Mouse (Mus musculus): ENCODE data around the gene Gm14401.
"Not testable (repeated sequence)": the region's sequence is repeated elsewhere in the genome, so short reads cannot be mapped to it uniquely, and the experiment has no call there.

Gene Gm14401

GRCm38 (mm10) chr2:177073432-177074423 is at the start of gene Gm14401:
Gene Gm14401, plus strand, starts transcription at chr2:177074320.
- not testable (repeated sequence) for ATAC-seq (ENCODE audit: insufficient number of reproducible peaks, low FRiP score, low TSS enrichment)

GRCm38 (mm10) chr2:177072807-177073206 is 1.3 kb upstream of the Gm14401 start:
- not testable (repeated sequence) for ATAC-seq (ENCODE audit: insufficient number of reproducible peaks, low FRiP score, low TSS enrichment)

GRCm38 (mm10) chr2:177075015-177075414 is 895 bp downstream of the Gm14401 start:
- not testable (repeated sequence) for ATAC-seq (ENCODE audit: insufficient number of reproducible peaks, low FRiP score, low TSS enrichment)

GRCm38 (mm10) chr2:177079866-177080265 is 5.7 kb downstream of the Gm14401 start:
- not testable (repeated sequence) for ATAC-seq (ENCODE audit: insufficient number of reproducible peaks, low FRiP score, low TSS enrichment)

- not testable (repeated sequence) for ATAC-seq (ENCODE audit: insufficient number of reproducible peaks, low FRiP score, low TSS enrichment)
Measured at GRCm38 (mm10) chr2:177109086-177109485, 35.0 kb downstream of the Gm14401 start.

- ATAC-seq (ENCODE audit: insufficient number of reproducible peaks, low FRiP score, low TSS enrichment): not testable (repeated sequence)
Measured at GRCm38 (mm10) chr2:177129097-177129496, 55.0 kb downstream of the Gm14401 start.
